Comparison of ENCODE assay signal across 22 mouse cellular contexts in the genomic region with DNA sequence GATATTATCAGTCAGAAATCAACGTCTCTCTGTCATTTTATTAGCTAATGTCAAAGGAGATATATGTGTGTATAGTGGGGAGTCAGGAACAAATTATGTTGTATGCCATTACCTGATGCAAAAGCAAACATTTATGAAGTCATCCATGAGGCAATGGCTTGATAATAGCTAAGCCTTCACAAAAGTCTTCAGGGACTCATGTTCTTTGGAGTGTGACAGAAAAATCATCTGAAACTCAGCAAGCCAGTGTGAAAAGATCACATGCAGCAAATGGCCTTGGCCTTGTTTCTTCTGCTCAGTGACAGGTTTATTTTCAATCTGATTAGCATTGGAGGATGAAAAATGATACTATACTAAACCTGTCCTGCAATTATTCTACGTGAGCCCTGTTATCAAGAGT.
DNase-seq lines count a peak whose midpoint lies in the region; ATAC-seq lines count a peak whose summit lies in the region.
"Had no signal": no experiment of that assay in that cellular context is flagged by ENCODE, and none has a peak within 500 bp of the region (broad histone marks: within the 10 kb centered on the region; RNA-seq: fewer than 3 reads in every experiment).

No protein-coding gene starts in this region.

- H3K9ac ChIP-seq in neural tube, embryonic 12.5 days: no peak overlapping the region
- H3K9ac ChIP-seq in hindbrain, embryonic 15.5 days: no peak overlapping the region
- no peak overlapping the region for H3K9ac ChIP-seq in neural tube, embryonic 14.5 days (replicated peaks; ENCODE audit: low read depth, low read length)
- H3K9ac ChIP-seq: embryonic facial prominence, embryonic 13.5 days; forebrain, embryonic 13.5 days; forebrain, postnatal 0 days; heart, embryonic 13.5 days had no signal

- no peak overlapping the region for H3K4me3 ChIP-seq in neural tube, embryonic 12.5 days
- H3K4me3 ChIP-seq in hindbrain, embryonic 15.5 days: no peak overlapping the region
- H3K4me3 ChIP-seq in neural tube, embryonic 14.5 days (ENCODE audit: low read depth, low read length): no peak overlapping the region
- H3K4me3 ChIP-seq: embryonic facial prominence, embryonic 13.5 days; forebrain, embryonic 13.5 days; heart, embryonic 13.5 days had no signal

- no peaks in the 10 kb centered on the region for H3K36me3 ChIP-seq in neural tube, embryonic 12.5 days
- H3K36me3 ChIP-seq in hindbrain, embryonic 15.5 days: no peaks in the 10 kb centered on the region
- no peaks in the 10 kb centered on the region for H3K36me3 ChIP-seq in neural tube, embryonic 14.5 days (ENCODE audit: control insufficient read depth, insufficient read depth, low read length)
- H3K36me3 ChIP-seq: embryonic facial prominence, embryonic 13.5 days; G1E; heart, embryonic 13.5 days had no signal

- peak; percentile 65 for ATAC-seq in neural tube, embryonic 12.5 days (ENCODE audit: low FRiP score, low read depth)
- ATAC-seq in hindbrain, embryonic 15.5 days (ENCODE audit: low FRiP score, low read depth): peak; percentile 59; the same call in 1 of the 2 replicates
- peak; percentile 61 for ATAC-seq in neural tube, embryonic 14.5 days (ENCODE audit: low read depth)
- ATAC-seq: CD4-positive, CD25-positive, alpha-beta regulatory T cell, adult 4 months; forebrain, embryonic 13.5 days; forebrain, postnatal 0 days had no signal

- WGBS in neural tube, embryonic 12.5 days: 55% methylated on average over 2 of the region's 2 CpGs
- WGBS in hindbrain, embryonic 15.5 days: 58% methylated on average over 2 of the region's 2 CpGs
- WGBS in neural tube, embryonic 14.5 days: 43% methylated on average over 2 of the region's 2 CpGs

- no peak overlapping the region for H3K27ac ChIP-seq in neural tube, embryonic 12.5 days
- no peak overlapping the region for H3K27ac ChIP-seq in hindbrain, embryonic 15.5 days (replicated peaks)
- no peak overlapping the region for H3K27ac ChIP-seq in neural tube, embryonic 14.5 days (ENCODE audit: low read depth, low read length)
- H3K27ac ChIP-seq: embryonic facial prominence, embryonic 13.5 days; forebrain, embryonic 13.5 days; heart, embryonic 13.5 days had no signal

- no peaks in the 10 kb centered on the region for H3K9me3 ChIP-seq in neural tube, embryonic 12.5 days
- no peaks in the 10 kb centered on the region for H3K9me3 ChIP-seq in hindbrain, embryonic 15.5 days
- no peaks in the 10 kb centered on the region for H3K9me3 ChIP-seq in neural tube, embryonic 14.5 days (ENCODE audit: control insufficient read depth, low read length)
- H3K9me3 ChIP-seq: embryonic facial prominence, embryonic 13.5 days; forebrain, embryonic 13.5 days; G1E; heart, embryonic 13.5 days had no signal

- no peak overlapping the region for H3K4me2 ChIP-seq in neural tube, embryonic 12.5 days (replicated peaks)
- H3K4me2 ChIP-seq in hindbrain, embryonic 15.5 days: no peak overlapping the region
- H3K4me2 ChIP-seq in neural tube, embryonic 14.5 days (ENCODE audit: low read depth, low read length): no peak overlapping the region
- H3K4me2 ChIP-seq: embryonic facial prominence, embryonic 13.5 days; forebrain, embryonic 13.5 days; heart, embryonic 13.5 days had no signal

- DNase-seq in cerebellum, postnatal 10 days: peak; percentile 14 to 33
- no peak for DNase-seq in cerebellum, postnatal 25 days
- no peak for DNase-seq in neural tube, embryonic 10.5 days (ENCODE audit: extremely low spot score, low spot score)
- no peak for DNase-seq in right cerebral cortex, postnatal 14 days
- DNase-seq in urinary bladder, postnatal 36 days (ENCODE audit: low spot score in 2 of 2): no peak
- DNase-seq: adrenal gland, adult 8-10 months; adrenal gland, postnatal 36 days; B cell, adult 2 months; cerebellum, adult 11 months; cerebellum, adult 8-10 months; cerebellum, postnatal 36 days; forebrain, postnatal 0 days; gastrocnemius, postnatal 14 days; heart, postnatal 36 days had no signal

- no peaks in the 10 kb centered on the region for H3K4me1 ChIP-seq in neural tube, embryonic 12.5 days
- H3K4me1 ChIP-seq in hindbrain, embryonic 15.5 days (replicated peaks): no peaks in the 10 kb centered on the region; the same call in 1 of the 2 replicates
- no peaks in the 10 kb centered on the region for H3K4me1 ChIP-seq in neural tube, embryonic 14.5 days (ENCODE audit: control insufficient read depth, insufficient read depth, low read length)
- H3K4me1 ChIP-seq: embryonic facial prominence, embryonic 13.5 days; forebrain, embryonic 13.5 days; heart, embryonic 13.5 days had no signal

- no peaks in the 10 kb centered on the region for H3K27me3 ChIP-seq in neural tube, embryonic 12.5 days (replicated peaks)
- H3K27me3 ChIP-seq in hindbrain, embryonic 15.5 days: no peaks in the 10 kb centered on the region
- H3K27me3 ChIP-seq in neural tube, embryonic 14.5 days (ENCODE audit: control insufficient read depth, insufficient read depth, low read length): no peaks in the 10 kb centered on the region
- H3K27me3 ChIP-seq: embryonic facial prominence, embryonic 13.5 days; forebrain, embryonic 13.5 days; heart, embryonic 13.5 days had no signal

Comparison
In these comparisons a context has a peak if more than half of its experiments do, and no peak if none do; other contexts are left out.
1. DNase-seq: peak in cerebellum, postnatal 10 days (2 of 2); none in cerebellum, postnatal 25 days (0 of 2), neural tube, embryonic 10.5 days (single experiment), right cerebral cortex, postnatal 14 days (single experiment) and urinary bladder, postnatal 36 days (0 of 2).
2. Peak in every context shown above with its lines, with median percentiles within 50 percentile points of each other: ATAC-seq.